Mouse (Mus musculus): Measurements from ENCODE around the gene Ddx24.
A peak's percentile ranks its signal among the peaks of the same experiment; 100 is the strongest.
"Not testable (repeated sequence)": the region's sequence is repeated elsewhere in the genome, so short reads cannot be mapped to it uniquely, and the experiment has no call there.

The Ddx24 gene

GRCm38 (mm10) chr12:103425729-103426470, at the start of gene Ddx24:
Gene Ddx24 (minus strand): TSS chr12:103425830.
- peak; percentile 97 for DNase-seq (ENCODE audit: low spot score)

- DNase-seq (ENCODE audit: low spot score), result no peak
These were observed 48.9 kb upstream of the Ddx24 start for GRCm38 (mm10) chr12:103474481-103474880.

- no peak for DNase-seq (ENCODE audit: low spot score)
These were observed 31.5 kb upstream of the Ddx24 start, which contains the start of gene Ifi27l2b for GRCm38 (mm10) chr12:103457140-103457539. Gene Ifi27l2b (minus strand): TSS chr12:103457223.

GRCm38 (mm10) chr12:103456727-103457126, 31.1 kb upstream of the Ddx24 start:
- DNase-seq (ENCODE audit: low spot score), result not testable (repeated sequence)

DNA sequence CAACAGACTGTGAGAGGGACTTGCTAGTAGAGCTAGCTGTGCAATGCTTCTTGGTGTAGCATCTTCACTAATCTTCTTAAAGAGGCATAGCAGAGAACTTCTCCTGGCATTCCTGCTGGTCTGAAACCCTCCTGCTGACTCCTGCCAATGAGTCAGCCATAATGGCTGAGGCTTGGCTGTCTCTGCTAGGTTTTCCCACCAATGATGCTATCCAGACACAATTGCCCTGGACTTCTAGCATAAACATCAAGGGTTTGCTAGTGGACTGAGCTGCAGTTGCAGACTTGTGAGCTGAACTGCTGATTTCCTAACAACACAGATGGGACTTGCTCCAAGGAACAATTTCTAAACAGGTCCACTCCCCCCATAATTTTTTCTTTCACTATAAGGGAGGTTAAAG, 27.7 kb upstream of the Ddx24 start:
- DNase-seq (ENCODE audit: low spot score), result no peak

DNA sequence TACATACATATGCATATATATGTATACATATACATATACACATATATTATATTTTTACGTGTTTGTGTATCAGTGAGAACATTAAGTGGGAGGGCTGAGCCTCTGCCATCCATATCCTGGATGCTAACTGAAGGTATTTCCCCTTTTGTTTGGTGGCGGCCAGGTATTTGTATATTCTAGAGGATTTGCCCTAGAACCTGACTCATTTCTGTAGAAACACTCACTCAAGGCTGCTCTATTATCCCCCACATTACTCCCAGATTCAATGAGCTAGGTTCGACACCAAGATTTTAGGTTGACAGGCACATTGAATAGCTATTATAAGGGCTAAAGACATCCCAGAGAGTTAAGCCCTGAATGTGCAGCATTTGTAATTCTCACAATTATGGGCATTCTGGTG, 19.4 kb upstream of the Ddx24 start:
- no peak for DNase-seq (ENCODE audit: low spot score)

- not testable (repeated sequence) for DNase-seq (ENCODE audit: low spot score)
These were observed 18.6 kb upstream of the Ddx24 start for GRCm38 (mm10) chr12:103444261-103444660.

DNA sequence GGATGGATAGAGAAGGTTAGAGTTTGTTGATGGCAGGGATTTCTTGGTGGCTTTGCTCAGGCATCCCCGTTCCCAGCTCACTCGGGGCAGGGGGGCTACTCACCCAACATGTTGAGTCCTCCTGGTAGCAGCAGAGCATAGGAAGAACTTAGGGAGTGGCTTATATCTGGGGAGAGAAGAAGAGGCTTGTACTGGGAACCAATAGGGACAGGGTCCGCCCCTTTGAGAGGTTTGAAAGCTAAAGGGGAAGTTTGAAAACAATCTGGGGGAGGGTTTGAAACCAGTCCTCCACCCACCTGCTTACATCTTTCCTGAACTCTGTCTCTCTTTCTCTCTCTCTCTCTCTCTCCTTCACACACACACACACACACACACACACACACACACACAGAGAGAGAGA, 17.9 kb upstream of the Ddx24 start, which contains the start of gene Ifi27l2a:
Gene Ifi27l2a, minus strand, starts transcription at position 157 of the 400 bp plus-strand sequence.
- DNase-seq (ENCODE audit: low spot score), result no peak

DNA sequence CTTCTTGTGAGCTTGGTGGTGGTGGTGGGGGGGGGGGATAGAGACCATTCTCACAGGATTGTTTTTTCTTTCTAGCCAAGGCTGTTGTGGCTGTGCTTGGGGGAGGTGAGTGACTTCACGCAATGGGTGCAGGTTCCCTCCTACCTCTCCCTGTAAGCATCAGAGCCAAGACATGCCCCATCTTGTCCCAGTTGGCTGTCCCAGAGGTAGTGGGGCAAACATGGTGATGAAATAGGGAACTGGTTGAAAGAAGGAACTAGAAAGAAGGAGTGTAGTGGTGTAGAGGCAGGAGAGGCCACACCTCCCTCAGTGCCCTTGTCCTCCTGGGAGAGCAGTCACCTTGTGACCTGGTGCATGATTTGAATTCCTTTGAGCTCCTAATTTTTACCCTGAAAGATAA, 12.0 kb upstream of the Ddx24 start:
- DNase-seq (ENCODE audit: low spot score), result no peak

- no peak for DNase-seq (ENCODE audit: low spot score)
These were observed 9.2 kb upstream of the Ddx24 start for GRCm38 (mm10) chr12:103434861-103435260.

- DNase-seq (ENCODE audit: low spot score), result no peak
These were observed 8.5 kb upstream of the Ddx24 start, which contains the start of gene Ifi27 for GRCm38 (mm10) chr12:103433986-103434731. Gene Ifi27 (plus strand): TSS chr12:103434211.

- no peak for DNase-seq (ENCODE audit: low spot score)
These were observed 7.8 kb upstream of the Ddx24 start for GRCm38 (mm10) chr12:103433430-103433829.

DNA sequence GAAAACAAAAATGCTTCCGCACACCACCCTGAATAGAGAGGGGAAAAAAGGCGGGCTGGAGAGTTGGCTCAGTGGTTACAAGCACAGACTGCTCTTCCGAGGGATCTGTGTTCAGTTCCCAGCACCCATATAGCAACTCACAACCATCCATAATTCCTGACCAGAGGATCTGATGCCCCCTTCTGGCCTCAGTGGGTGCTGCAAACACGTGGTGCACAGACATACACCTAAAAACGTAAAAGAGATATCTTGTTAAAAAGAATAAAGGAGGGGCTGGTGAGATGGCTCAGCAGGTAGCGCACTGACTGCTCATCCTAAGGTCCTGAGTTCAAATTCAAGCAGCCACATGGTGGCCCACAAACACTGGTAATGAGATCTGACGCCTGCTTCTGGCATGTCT, 1.1 kb upstream of the Ddx24 start:
- DNase-seq (ENCODE audit: low spot score), result no peak

DNA sequence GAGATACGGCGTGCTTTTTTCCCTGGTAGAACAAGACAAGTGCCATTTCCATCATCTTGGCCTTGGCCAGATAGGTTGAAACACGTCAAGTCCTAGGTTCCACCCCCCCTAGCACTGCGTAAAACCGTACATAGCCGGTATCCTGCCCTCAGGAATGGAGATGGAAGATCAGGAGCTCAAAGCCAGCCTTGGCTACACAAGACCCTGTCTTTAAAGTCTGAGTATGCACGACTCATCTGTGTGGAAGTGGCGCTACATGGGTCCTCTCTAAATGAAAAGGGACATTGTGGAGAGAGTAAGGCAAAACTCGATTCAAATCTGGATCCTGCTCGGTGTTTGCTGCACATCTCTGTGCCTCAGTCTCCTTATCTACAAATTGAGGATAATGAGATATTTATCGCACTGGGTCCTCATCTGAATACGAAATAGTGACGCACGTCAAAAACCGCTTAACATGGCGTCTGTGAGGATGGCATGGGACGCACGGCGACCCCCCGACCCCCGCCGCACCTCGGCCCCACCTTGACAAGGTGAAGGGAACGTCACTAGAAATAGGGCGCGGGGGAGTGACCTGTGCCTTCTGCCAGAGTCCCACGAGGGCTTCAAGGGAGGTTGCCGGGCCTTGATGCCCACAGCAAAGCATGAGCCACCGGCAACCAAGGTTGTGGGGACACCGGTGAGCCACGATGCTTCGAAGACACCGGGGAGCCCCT, 458 bp downstream of the Ddx24 start:
- no peak for DNase-seq (ENCODE audit: low spot score)

GRCm38 (mm10) chr12:103408144-103408543, 17.5 kb downstream of the Ddx24 start:
- DNase-seq (ENCODE audit: low spot score), result no peak

DNA sequence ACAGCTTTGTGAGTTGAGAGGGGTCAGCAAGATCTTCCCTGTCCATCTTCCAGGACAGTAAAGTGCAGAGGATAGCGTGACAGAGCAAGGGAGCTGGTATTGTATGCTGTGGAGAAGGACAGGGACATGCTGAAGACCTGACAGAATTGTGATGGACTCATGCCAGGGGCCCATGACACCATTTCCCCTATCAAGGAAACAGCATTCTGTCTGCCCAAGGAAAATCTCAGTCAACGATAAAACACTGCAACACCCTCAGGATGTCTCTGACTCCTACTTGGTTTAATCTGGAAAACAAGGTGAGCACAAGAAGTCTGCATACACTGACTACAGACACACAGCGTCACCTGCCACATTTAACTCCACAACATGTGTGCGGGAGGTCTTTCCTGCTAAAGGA, 17.9 kb downstream of the Ddx24 start, which contains the start of gene 9330161L09Rik:
Gene 9330161L09Rik, minus strand, starts transcription at position 101 of the 400 bp plus-strand sequence.
- DNase-seq (ENCODE audit: low spot score), result no peak

GRCm38 (mm10) chr12:103404131-103404530, 21.5 kb downstream of the Ddx24 start:
- DNase-seq (ENCODE audit: low spot score), result no peak

GRCm38 (mm10) chr12:103396751-103397150, 28.9 kb downstream of the Ddx24 start:
- no peak for DNase-seq (ENCODE audit: low spot score)

DNA sequence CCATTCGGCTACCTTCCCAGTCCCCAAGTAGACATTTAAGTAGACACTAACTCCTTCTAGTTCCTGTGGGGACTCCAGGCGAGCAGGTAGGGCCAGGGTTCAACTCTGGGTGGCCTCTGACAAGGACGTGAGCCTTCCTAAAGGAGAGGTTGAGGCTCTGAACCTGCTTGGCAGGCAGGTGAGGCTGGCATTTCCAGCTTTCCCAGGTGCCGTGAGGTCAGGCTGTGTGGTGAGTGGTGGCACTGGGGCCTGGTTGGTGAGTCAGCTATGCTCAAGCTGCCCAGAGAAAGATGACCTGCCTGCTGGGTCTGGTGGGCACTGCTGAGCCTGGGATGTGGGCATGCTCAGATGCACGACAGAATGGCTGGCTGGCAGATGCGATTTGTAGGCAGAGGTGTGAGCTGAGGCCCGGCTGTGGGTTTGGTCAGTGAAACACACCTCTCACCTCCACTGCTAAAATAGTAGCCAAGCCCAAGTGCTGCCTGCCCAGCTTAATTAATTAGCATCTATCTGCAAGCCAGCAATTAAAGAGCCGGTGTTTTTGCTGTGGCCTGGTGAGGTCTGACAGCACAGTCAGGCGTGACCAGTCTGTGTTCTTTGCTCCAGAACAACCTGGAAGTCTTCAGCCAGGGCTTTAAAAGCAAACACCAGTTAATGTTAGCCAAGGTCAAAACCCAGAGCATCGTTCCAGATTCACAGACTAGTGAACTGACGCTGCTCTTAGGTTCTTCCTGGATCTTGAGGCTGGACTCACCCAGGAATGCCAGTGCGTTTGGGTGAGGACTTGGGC, 29.9 kb downstream of the Ddx24 start:
- no peak for DNase-seq (ENCODE audit: low spot score)

- peak; percentile 92 for DNase-seq (ENCODE audit: low spot score)
These were observed 32.1 kb downstream of the Ddx24 start for GRCm38 (mm10) chr12:103393528-103393927.

DNA sequence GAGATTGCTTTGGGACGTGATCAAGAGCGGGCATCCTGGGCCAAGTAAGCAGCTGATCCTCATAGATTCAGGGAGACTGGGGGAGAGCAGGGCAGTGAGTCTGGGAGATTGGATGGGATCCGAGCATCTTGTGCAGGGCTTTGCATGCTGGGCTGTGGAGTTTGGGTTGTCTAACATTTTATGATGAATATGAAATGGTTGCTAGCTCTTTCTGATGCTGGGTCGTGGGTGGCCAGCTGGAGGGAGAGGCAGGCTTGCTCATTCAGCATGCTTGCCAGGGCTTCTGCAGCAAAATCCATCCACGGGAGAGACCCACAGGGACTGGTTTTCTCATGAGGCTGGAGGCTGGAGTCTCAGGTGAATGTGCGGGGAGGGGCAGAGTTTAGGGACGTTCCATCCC, 34.5 kb downstream of the Ddx24 start:
- DNase-seq (ENCODE audit: low spot score), result no peak

DNA sequence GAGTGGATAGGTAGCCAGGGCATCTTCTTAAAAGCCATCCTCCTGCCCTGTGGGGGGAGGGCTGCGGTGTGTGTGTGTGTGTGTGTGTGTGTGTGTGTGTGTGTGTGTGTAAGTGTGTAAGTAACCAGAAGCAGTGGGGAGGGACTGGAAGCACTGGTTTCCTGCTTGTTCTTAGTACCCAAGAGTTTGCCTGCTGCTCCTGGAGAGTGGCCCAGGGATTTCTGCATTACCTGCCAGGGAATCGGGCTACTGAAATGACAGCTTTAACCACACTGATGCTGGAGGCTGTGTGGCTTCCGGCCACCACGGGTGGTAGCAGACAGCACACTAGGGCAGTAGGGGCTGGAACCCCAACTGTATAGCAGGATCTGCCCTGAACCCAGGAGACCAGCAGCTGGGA, 35.6 kb downstream of the Ddx24 start:
- no peak for DNase-seq (ENCODE audit: low spot score)

All from c-Kit-positive CD71-positive TER-119-positive erythroid progenitor cells, embryonic 14.5 days (primary cell).